Mouse (Mus musculus): ENCODE results near the gene Nsl1. TPM values are rescaled to one million over a fixed set of nuclear protein-coding genes. Genes with fewer than 3 reads are reported as not detected.

Gene Nsl1
- total RNA-seq, 2 experiments from 2014 or later = 0.95 to 1.6 TPM

- DNase-seq = no peak
Observed at GRCm38 (mm10) chr1:191053555-191053954, 9.3 kb upstream of the Nsl1 start.

GRCm38 (mm10) chr1:191054870-191055532, 7.8 kb upstream of the Nsl1 start:
- DNase-seq = peak; percentile 44 to 59

- no peak for DNase-seq
Observed at GRCm38 (mm10) chr1:191055533-191055873, 7.3 kb upstream of the Nsl1 start.

- DNase-seq = no peak
Observed at GRCm38 (mm10) chr1:191057461-191057860, 5.4 kb upstream of the Nsl1 start.

GRCm38 (mm10) chr1:191062241-191062780, 501 bp upstream of the Nsl1 start:
- DNase-seq = no peak

- DNase-seq = no peak
Observed at GRCm38 (mm10) chr1:191063700-191064099, 888 bp downstream of the Nsl1 start.

GRCm38 (mm10) chr1:191064535-191064934, 1.7 kb downstream of the Nsl1 start:
- DNase-seq = no peak

GRCm38 (mm10) chr1:191065188-191065587, 2.4 kb downstream of the Nsl1 start:
- DNase-seq = no peak

- DNase-seq = peak; percentile 51 to 67
Observed at GRCm38 (mm10) chr1:191068377-191068776, 5.6 kb downstream of the Nsl1 start.

GRCm38 (mm10) chr1:191070259-191070658, 7.4 kb downstream of the Nsl1 start:
- DNase-seq = no peak

- no peak for DNase-seq
Observed at GRCm38 (mm10) chr1:191071613-191072012, 8.8 kb downstream of the Nsl1 start.

GRCm38 (mm10) chr1:191072329-191072913, 9.6 kb downstream of the Nsl1 start:
- peak; percentile 48 to 49 for DNase-seq

GRCm38 (mm10) chr1:191073001-191073400, 10.2 kb downstream of the Nsl1 start:
- peak; percentile 71 to 78 for DNase-seq

GRCm38 (mm10) chr1:191073486-191073885, 10.7 kb downstream of the Nsl1 start:
- DNase-seq = no peak

GRCm38 (mm10) chr1:191075199-191075883, 12.5 kb downstream of the Nsl1 start:
- DNase-seq = peak; percentile 66 to 72

- no peak for DNase-seq
Observed at GRCm38 (mm10) chr1:191083230-191083629, 20.4 kb downstream of the Nsl1 start.

- DNase-seq = peak; percentile 59 to 60
Observed at GRCm38 (mm10) chr1:191084951-191085559, 22.2 kb downstream of the Nsl1 start.

- no peak for DNase-seq
Observed at GRCm38 (mm10) chr1:191085597-191085996, 22.8 kb downstream of the Nsl1 start.

- no peak for DNase-seq
Observed at GRCm38 (mm10) chr1:191086304-191086878, 23.6 kb downstream of the Nsl1 start.

GRCm38 (mm10) chr1:191086960-191087359, 24.1 kb downstream of the Nsl1 start:
- DNase-seq = no peak

GRCm38 (mm10) chr1:191087955-191088354, 25.1 kb downstream of the Nsl1 start:
- DNase-seq = no peak

GRCm38 (mm10) chr1:191089355-191089754, 26.5 kb downstream of the Nsl1 start:
- no peak for DNase-seq
